Mouse (Mus musculus) bone marrow, adult 2 months (tissue): ENCODE measurements around the gene Trim54.

Source experiments
- CTCF ChIP-seq: fragments of 200-500 bp; IDR thresholded peaks from 2 replicates; pipeline ENCODE4 v1.5.1; 2011; ENCODE audit warnings: low read length, control low read depth; ENCODE audit not compliant: control insufficient read depth, insufficient read depth
- POLR2A ChIP-seq: fragments of 200-500 bp; IDR thresholded peaks from 2 replicates; pipeline ENCODE4 v1.6.1; 2011; ENCODE audit warnings: low read depth, mild to moderate bottlenecking, control low read depth, low read length, borderline replicate concordance; ENCODE audit not compliant: control insufficient read depth

GRCm38 (mm10) chr5:31137658-31138057, 21.1 kb downstream of the Trim54 start:
- TF ChIP-seq CTCF = no peak
- no peak for TF ChIP-seq POLR2A
